Mouse (Mus musculus): Measurements from ENCODE around the gene Uck2.

DNA sequence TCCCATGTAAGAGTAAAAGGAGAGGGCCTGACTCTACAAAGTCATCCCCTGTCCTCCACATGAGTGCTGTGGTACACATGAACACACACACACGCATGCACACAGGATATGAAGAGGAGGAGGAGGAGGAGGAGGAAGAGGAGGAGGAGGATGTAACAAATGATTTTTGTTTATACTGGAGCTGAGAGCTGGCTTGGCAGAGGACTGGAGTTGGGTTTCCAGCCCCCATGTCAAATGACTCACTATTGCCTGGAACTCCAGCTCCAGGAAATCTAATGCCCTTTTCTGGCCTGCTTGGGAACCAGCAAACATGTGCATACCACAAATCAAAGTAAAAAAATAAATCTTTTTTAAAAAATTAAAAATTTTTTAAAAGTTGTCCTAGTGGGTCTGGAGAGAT is 80.7 kb downstream of the Uck2 start:
- TF ChIP-seq CTCF (IDR thresholded peaks at IDR 0.05; ENCODE audit: insufficient read depth, low read depth, low read length) (no peak), POLR2A (IDR thresholded peaks at IDR 0.05; ENCODE audit: insufficient read depth, low read depth, low read length) (no peak)
